Mouse (Mus musculus): ENCODE data around the gene Aadat.
"Not testable (repeated sequence)": the region's sequence is repeated elsewhere in the genome, so short reads cannot be mapped to it uniquely, and the experiment has no call there.

Aadat gene

DNA sequence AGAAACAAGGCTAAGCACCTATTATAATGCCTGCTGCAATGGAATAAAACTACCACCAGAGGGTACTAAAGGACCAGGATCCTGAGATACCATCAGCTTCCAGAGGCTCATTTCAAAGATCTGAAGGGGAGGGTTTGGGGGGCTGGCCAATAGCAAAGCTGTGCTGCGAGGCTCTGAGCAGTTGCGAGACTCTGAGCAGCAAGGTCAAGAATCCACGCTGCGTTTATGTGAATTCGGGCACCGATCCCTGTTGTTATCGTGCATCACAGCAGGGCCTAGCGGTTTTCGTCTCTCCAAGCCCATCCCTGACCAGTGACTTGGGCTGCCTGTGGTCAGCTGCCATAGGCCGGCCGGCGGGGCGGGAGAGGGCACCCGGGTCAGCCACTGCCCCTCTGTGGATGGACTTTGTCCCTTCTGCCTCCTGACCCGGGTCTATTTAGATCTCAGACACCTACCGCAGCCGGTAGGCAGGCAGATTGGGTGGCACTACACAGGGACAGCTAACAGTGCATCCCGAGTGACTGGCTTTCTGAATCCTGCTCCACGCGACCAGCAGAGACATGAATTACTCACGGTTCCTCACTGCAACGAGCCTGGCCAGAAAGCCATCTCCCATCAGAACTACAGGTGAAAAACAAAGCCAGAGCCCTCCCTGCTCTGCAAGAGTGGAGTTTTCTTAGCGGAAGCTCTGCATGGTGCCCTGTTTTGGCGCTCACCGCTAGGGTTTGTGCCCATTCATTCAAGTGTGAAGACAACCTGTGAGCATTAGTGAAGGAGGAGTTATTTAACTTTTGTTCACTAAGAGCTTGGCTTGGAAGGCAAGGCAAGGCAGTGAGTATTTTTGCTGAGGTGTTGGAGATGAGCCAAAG is at the start of gene Aadat:
Gene Aadat (plus strand): TSS at position 280 of the 869 bp plus-strand sequence.
- peak in 1 of 2 experiments; percentile 32 for DNase-seq (ENCODE audit: low spot score in 2 of 2)

- peak in 1 of 2 experiments; percentile 26 for DNase-seq (ENCODE audit: low spot score in 2 of 2)
These were observed 38.9 kb upstream of the Aadat start for GRCm38 (mm10) chr8:60466686-60467335.

DNA sequence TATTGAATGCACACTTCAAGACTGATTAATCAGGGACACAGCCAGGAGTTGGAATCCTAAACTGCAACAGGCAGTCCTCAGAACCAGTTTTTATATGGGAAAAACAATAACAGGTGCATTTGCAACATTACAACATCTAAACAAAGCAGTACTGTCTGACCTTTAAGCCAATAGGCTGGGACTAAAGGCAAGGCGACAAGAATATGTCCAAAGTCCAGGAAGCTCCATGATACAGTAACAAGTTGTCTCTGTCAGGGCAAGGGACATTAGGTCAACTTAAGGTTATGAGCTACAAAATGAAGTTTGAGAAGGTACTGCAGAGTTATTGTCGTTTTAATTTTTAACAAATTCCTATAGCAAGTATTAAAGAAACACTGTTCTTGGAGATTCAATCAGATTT is 15.6 kb upstream of the Aadat start:
- no peak for DNase-seq (ENCODE audit: low spot score in 2 of 2)

DNA sequence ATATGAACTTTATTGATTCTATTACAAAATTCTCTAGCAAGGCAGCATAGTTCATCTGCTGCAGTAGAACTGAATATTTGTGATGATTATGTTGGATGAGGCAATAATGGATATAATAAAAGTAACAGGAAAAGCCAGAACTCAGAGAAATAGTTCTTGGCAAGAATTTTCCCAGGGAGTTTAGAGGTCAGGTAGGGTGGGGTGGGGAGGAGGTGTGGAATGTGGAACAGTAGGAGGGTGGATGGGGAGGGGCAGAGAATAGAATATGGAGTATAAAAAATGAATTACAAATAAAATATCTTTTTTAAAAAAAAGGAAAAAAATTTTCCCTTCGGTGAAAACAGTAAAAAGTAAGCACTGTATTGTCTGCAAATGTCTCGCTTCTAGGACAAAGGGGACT is 13.9 kb upstream of the Aadat start:
- DNase-seq (ENCODE audit: low spot score in 2 of 2): no peak

- DNase-seq (ENCODE audit: low spot score in 2 of 2): no peak
These were observed 13.3 kb upstream of the Aadat start for GRCm38 (mm10) chr8:60492471-60492870.

DNA sequence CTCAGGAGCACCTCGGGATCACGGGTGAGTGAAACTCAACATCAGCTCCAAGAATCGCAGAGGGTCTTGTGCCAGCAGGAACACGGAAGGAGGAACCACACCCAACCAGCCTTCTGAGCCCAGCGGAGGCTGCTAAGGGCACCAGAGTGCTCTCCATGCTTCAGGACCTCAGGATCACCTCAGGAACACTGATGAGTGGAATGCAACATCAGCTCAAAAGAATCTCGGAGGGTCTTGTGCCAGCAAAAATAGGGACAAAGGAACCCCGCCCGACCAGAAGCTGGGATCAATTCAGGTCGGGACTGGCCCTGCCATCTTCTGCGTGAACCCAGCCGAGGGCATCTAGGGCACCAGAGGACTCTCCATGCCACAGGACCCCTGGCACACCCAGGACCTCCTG is 11.1 kb upstream of the Aadat start:
- DNase-seq (ENCODE audit: low spot score in 2 of 2): no peak

DNA sequence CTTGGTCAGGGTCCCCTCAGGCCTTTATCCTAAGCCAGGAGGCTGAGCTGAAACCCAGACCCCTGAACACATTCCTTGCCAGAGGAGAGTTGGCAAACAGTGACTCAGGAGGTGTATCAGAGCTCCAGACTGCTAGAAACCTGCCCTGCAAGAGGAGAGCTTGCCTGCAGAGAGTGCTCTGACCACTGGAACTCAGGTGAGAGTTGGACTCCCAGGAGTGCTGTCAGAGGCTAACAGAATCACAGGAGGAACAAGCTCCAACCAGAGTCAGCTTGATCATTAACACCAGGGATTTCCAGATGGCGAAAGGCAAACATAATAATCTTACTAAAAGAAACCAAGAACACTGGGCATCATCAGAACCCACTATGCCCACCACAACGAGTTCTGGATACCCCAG is 10.7 kb upstream of the Aadat start:
- not testable (repeated sequence) for DNase-seq (ENCODE audit: low spot score in 2 of 2)

GRCm38 (mm10) chr8:60503098-60503497 is 2.6 kb upstream of the Aadat start, which contains the start of gene Gm10283:
Gm10283 (minus strand) TSS chr8:60503198.
- DNase-seq (ENCODE audit: low spot score in 2 of 2): no peak

DNA sequence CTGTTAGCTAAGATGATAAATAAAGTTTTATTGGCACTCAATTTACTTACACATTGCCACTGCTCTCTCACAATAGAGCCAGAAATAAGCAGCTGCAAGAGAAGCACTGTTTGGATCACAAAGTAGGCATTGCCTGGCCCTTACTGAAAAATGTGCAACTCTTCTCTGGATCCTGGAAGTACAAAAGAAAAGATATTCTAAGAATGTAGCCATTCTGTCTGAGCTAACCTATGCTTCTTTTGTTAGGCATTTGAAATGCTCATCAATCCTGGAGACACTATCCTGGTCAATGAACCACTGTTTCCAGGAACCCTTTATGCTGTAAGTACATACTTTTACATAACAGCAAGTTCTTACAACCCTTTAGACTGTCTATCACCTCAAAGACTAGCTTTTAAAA is 12.6 kb downstream of the Aadat start:
- no peak for DNase-seq (ENCODE audit: low spot score in 2 of 2)

- no peak for DNase-seq (ENCODE audit: low spot score in 2 of 2)
These were observed 29.2 kb downstream of the Aadat start for GRCm38 (mm10) chr8:60534945-60535344.

DNA sequence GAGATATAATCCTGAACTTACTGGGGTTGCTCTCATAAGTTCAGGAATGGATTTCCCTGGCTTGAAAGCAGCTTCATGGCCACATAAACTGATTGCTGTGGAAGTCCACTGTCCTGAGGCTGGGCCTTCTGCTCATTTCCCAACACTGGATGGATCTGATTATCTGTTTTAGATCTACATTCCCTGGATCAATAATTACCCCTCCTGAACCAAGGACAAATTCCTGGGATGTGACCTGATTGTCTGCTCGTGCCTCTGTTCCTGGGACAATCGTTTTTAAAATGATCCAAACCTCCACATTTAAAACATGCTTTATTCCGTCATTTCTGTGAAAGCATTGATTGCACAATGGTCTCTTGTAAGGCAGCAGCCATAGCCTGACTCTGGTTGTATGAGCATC is 61.1 kb downstream of the Aadat start:
- no peak for DNase-seq (ENCODE audit: low spot score in 2 of 2)

GRCm38 (mm10) chr8:60577231-60577630 is 71.5 kb downstream of the Aadat start:
- DNase-seq (ENCODE audit: low spot score in 2 of 2): no peak

DNA sequence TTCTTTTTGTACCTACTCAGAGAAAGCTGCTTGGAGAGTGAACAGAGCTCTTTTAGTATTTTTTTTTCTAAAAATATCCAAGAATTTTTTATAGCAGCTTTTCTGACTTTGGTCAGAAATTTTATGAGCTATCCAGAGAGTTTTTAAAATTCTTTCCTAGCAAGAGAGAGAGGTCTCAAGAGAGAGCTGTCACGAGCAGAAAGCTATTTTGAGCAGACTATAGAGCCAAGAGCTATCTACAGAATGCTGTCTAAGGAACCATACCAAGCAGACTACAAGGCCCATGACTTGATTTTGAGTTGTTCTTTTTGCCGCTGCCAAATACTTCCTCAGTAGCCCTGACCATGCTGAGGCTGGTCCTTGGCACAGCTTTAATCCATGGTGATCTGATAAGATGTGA is 77.6 kb downstream of the Aadat start:
- no peak for DNase-seq (ENCODE audit: low spot score in 2 of 2)

DNA sequence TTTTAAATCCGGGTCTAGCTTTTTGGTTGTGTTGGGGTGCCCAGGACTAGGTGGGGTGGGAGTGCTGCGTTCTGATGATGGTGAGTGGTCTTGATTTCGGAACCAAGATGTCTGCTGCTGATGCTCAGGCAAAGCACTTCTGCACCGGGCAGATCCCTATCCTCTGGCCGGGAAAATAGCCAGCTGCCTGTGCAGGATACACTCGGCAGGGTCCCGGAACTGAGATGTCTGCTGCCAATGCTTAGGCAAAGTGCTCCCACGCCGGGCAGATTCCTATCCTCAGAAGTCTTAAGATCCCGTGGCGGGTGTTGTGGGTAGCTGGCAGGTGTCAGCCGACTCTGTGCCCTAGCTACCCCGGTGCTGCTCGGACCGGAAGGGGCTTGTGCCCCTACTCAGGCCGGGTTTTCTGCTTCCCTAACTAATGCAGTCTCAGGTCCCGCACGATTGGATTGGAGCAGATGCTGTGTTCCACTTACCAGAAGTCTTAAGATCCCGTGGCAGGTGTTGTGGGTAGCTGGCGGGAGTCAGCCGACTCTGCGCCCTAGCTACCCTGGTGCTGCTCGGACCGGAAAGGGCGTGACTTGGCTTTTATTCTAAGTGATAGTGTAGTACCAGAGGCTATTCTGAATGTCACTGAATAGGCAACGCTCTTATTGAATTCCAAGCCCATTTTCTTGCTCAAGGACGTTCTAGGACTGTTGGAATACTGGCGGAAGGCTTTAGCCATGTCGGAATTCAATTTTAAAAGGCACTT is 85.8 kb downstream of the Aadat start:
- not testable (repeated sequence) for DNase-seq (ENCODE audit: low spot score in 2 of 2)

GRCm38 (mm10) chr8:60594761-60595160 is 89.0 kb downstream of the Aadat start:
- no peak for DNase-seq (ENCODE audit: low spot score in 2 of 2)

All from urinary bladder, postnatal 4 days (tissue).